Mouse (Mus musculus) right cerebral cortex, adult 18-20 months (tissue): ENCODE data around the gene Nwd1.
A peak's percentile ranks its signal among the peaks of the same experiment; 100 is the strongest.

ENCODE experiments used
- DNase-seq: peaks from one replicate; pipeline ENCODE4 v3.0.0; 2022; ENCODE audit warnings: mixed read lengths

Gene Nwd1

GRCm38 (mm10) chr8:72716594-72716993 is 70.1 kb downstream of the Nwd1 start:
- no peak for DNase-seq

- DNase-seq = no peak
Measured at GRCm38 (mm10) chr8:72720541-72720940, 74.0 kb downstream of the Nwd1 start.

- peak; percentile 93 for DNase-seq
Measured at GRCm38 (mm10) chr8:72722769-72723650, 76.5 kb downstream of the Nwd1 start, which contains the start of gene Sin3b. Sin3b (plus strand) TSS chr8:72723285.

GRCm38 (mm10) chr8:72723651-72724001 is 77.1 kb downstream of the Nwd1 start:
- peak; percentile 9 for DNase-seq

- DNase-seq = no peak
Measured at GRCm38 (mm10) chr8:72728636-72729035, 82.1 kb downstream of the Nwd1 start.

GRCm38 (mm10) chr8:72735001-72735400 is 88.5 kb downstream of the Nwd1 start:
- DNase-seq = no peak

- DNase-seq = no peak
Measured at GRCm38 (mm10) chr8:72736868-72737267, 90.4 kb downstream of the Nwd1 start.

- DNase-seq = peak; percentile 57
Measured at GRCm38 (mm10) chr8:72746061-72746460, 99.5 kb downstream of the Nwd1 start.

GRCm38 (mm10) chr8:72749846-72750245 is 103.3 kb downstream of the Nwd1 start:
- DNase-seq = no peak

GRCm38 (mm10) chr8:72750266-72750665 is 103.8 kb downstream of the Nwd1 start:
- no peak for DNase-seq

- no peak for DNase-seq
Measured at GRCm38 (mm10) chr8:72751126-72751525, 104.6 kb downstream of the Nwd1 start.

- no peak for DNase-seq
Measured at GRCm38 (mm10) chr8:72752289-72752688, 105.8 kb downstream of the Nwd1 start.

GRCm38 (mm10) chr8:72753165-72753564 is 106.7 kb downstream of the Nwd1 start:
- DNase-seq = no peak

GRCm38 (mm10) chr8:72753781-72754180 is 107.3 kb downstream of the Nwd1 start:
- DNase-seq = no peak

GRCm38 (mm10) chr8:72756031-72756430 is 109.5 kb downstream of the Nwd1 start:
- no peak for DNase-seq

- no peak for DNase-seq
Measured at GRCm38 (mm10) chr8:72756771-72757390, 110.4 kb downstream of the Nwd1 start.

- DNase-seq = no peak
Measured at GRCm38 (mm10) chr8:72757426-72758195, 111.1 kb downstream of the Nwd1 start.

GRCm38 (mm10) chr8:72758310-72758709 is 111.8 kb downstream of the Nwd1 start:
- no peak for DNase-seq

- no peak for DNase-seq
Measured at GRCm38 (mm10) chr8:72760216-72760615, 113.7 kb downstream of the Nwd1 start.

- DNase-seq = no peak
Measured at GRCm38 (mm10) chr8:72761322-72762051, 115.0 kb downstream of the Nwd1 start, which contains the start of gene F2rl3. F2rl3 (plus strand) TSS chr8:72761880.

GRCm38 (mm10) chr8:72762306-72762705 is 115.8 kb downstream of the Nwd1 start:
- no peak for DNase-seq

- no peak for DNase-seq
Measured at GRCm38 (mm10) chr8:72765696-72766095, 119.2 kb downstream of the Nwd1 start.

GRCm38 (mm10) chr8:72766777-72767176 is 120.3 kb downstream of the Nwd1 start:
- DNase-seq = no peak
